Mouse (Mus musculus) right cerebral cortex, postnatal 14 days (tissue): ENCODE measurements around the gene Vsx1.

Experiments used
- DNase-seq: peaks from one replicate; pipeline ENCODE4 v3.0.0; 2022

Gene Vsx1

GRCm38 (mm10) chr2:150689223-150689800 is at the start of gene Vsx1:
Gene Vsx1, minus strand, starts transcription at chr2:150689360.
- no peak for DNase-seq

DNA sequence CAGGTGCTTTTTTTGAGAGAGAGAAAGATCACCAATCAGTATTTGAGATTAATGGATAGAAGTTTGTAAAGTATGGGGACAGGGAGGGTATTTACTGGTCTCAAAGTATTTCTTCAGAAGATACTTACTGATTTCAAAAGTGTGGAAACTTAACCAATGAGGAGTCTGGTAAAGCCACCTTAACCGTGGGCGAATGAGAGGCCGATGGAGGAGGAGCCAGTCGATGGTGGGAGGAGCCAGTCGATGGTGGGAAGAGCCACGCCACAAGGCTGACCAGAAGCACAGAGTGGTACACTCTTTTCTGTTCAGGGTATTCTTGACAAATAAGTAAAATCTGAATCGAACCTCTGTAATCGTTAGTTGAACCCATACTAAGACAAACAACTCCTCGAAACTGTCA is 48.7 kb upstream of the Vsx1 start:
- no peak for DNase-seq

- no peak for DNase-seq
Observed at GRCm38 (mm10) chr2:150735756-150736576, 46.8 kb upstream of the Vsx1 start.

DNA sequence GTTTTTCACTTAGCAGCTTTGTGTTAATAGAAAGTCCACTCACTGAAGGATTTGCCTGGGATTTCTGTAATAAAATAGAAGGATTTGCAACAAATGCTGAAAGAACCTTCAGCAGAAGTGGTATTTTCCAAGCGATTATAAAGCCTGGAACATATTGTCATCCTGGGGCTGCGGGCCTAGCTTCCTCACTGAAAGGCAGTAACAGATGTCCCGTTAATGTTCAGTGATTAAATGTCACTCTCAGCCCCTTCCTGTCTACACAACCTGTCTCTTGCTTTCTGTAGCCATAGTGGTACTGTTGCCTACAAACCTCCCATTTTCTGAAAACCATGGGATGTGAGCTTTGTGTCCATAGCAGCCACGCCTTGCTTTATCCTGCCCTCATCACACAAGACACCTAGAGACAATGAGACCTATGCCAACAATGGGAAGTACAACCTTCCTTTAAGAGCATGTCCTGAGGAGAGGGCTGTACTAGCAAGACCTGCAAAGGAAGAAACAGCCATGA is 23.1 kb upstream of the Vsx1 start:
- no peak for DNase-seq

- DNase-seq = no peak
Observed at GRCm38 (mm10) chr2:150691481-150692170, 2.5 kb upstream of the Vsx1 start.

- DNase-seq = no peak
Observed at GRCm38 (mm10) chr2:150690216-150690615, 1.1 kb upstream of the Vsx1 start.

DNA sequence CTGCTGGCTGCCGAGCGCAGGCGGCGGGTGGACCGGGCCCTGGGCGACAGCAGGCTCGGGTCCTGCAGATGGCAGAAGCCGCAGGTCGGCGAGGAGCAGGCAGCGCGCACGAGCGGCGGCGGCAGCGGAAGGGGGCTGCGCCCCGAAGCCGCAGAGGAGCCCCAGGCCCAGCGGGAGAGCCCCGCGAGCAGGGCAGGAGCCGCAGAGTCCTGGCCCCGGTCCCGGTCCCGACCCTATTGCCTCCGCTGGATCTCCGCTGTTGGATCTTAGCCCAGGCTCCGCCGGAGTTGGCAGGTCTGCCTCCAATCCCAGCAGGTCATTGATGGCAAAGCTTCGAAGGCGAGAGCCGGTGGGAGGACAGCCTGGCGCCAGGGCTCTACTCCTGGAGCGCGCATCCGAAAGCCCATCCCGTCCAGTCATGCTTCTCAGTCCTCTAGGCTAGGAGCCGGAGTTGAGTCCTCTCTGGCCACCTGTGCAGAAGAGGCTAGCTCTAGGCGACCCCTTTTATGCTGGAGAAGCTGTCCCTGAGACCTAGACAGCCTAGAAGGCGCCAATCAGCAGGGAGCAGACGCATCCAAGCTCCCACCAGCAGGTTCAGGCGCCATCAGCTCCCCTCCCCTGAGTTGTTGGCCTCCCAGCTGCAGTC is 496 bp downstream of the Vsx1 start:
- DNase-seq = peak; percentile 35

GRCm38 (mm10) chr2:150687871-150688540 is 1.2 kb downstream of the Vsx1 start:
- DNase-seq = no peak

- no peak for DNase-seq
Observed at GRCm38 (mm10) chr2:150685389-150685788, 3.8 kb downstream of the Vsx1 start.

GRCm38 (mm10) chr2:150684451-150684850 is 4.7 kb downstream of the Vsx1 start:
- DNase-seq = no peak

DNA sequence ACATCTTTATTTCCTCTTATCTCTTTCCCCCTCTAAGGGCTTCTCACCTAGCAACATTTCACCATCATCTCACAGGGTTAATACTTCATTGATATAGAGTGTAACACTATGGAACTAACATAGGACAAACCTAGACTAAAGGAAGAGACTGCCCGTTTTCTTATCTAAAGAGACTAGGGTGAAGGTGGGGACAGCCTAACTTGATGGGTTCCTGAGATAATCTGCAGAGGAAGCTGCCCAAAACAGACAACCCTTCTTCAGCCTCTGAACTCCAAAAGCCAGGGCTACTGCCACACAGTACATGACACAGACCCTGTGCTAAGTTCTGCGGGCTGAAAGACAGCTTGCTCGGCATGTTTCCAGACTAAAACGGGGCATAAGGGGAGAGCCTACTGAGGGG is 7.6 kb downstream of the Vsx1 start:
- DNase-seq = no peak

DNA sequence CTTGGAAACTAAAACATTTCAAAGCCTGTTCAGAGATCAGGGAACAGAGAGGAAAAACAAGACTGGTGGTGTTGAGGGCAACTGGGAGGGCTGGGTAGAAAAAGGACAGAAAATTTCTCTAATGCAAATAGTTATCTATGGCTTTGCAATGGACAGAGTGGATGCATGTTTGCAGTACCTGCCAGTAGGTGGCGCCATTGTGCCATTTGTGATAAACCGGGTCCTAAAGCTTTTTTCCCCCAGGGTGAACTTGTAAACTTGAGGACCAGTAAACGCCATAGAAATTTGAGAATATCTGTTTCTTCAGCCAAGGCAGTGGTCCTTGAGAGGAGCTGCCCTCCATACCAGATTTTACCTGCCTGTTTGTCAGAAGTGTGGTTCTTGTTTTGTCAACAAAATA is 10.8 kb downstream of the Vsx1 start:
- peak; percentile 83 for DNase-seq

- no peak for DNase-seq
Observed at GRCm38 (mm10) chr2:150675525-150675924, 13.6 kb downstream of the Vsx1 start.

DNA sequence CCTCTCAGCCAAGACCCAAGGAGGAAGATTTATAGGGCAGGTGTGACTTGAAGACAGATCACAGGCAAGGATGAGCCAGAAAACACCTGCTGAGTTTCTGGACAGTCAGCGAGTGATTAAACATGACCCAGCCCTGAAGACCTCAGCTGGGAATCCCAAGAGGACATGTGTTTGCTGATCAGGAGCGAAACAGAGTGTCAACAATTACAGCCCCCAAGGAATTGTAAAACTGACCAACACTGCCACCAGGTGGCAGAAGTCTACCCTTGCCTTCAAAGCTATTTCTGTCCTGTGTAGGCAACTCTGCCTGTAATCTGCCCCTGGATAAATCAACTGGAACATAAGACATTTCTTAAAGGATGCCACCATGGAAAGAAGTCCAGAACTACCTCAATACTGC is 14.3 kb downstream of the Vsx1 start:
- peak; percentile 60 for DNase-seq

DNA sequence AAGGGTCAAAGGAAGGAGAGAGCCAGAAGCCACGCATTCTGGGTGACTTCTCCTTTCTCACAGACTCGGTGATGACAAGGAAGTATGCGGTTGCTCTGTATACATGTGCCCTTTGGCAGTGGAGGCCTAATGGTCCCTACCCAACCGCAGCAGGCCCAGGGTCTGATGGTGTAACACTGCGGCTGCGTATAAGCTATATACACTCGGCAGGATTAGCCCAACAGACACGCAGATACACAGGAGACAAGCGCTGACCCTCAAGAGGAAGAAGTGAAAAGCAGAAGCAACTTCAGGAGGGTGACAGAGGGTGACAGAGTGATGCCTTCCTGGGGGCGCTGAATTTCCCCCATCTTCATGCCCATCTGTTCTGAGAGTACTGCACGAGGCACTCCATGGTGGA is 15.2 kb downstream of the Vsx1 start:
- no peak for DNase-seq

- no peak for DNase-seq
Observed at GRCm38 (mm10) chr2:150671609-150672290, 17.4 kb downstream of the Vsx1 start.

GRCm38 (mm10) chr2:150670926-150671325 is 18.2 kb downstream of the Vsx1 start:
- no peak for DNase-seq

DNA sequence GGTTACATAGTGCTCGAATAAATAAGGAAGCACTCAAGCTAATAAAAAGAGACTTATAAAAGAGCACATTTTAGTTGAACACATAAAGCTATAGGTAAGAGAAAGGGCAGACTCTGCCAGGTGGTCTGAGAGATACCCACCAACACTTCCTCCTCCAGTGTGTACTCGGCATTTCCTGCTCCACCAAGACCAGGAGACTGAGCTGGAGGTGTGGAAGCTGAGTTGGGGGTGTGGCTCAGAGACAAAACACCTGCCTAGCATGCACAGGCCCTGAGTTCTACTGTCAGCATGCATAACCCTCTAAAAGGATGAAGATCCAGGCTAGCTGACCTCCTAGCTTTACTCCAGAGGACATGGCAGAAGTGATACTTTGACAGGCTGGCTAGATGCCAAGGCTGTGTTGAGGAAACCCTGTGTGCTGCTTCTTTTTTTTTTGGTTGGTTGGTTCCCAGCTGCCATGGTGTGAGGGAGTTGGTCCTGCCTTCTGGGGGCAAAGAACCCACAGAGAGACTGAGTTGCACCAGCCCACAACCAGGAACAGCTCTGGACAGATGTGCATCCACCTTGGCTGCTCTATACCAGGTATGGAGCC is 19.6 kb downstream of the Vsx1 start:
- peak; percentile 55 for DNase-seq

DNA sequence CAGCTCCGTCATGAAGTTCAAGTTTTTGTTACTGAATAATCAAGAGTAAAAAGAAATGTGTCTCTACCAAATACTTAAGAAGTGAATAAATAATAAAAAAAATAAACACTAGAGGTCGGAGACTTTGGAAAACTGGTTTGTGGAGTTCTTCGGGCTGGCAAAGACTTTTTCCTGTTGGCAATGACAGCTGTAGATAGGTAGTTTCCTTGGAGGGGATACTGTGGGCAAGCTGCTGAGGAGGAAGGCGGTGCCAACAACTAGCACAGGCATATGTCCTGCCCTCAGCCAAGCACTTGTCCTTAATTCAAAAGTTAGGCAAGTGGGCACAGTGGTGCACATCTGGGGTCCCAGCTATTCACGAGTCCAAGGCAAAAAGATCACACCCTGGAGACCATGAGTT is 20.2 kb downstream of the Vsx1 start:
- DNase-seq = no peak

DNA sequence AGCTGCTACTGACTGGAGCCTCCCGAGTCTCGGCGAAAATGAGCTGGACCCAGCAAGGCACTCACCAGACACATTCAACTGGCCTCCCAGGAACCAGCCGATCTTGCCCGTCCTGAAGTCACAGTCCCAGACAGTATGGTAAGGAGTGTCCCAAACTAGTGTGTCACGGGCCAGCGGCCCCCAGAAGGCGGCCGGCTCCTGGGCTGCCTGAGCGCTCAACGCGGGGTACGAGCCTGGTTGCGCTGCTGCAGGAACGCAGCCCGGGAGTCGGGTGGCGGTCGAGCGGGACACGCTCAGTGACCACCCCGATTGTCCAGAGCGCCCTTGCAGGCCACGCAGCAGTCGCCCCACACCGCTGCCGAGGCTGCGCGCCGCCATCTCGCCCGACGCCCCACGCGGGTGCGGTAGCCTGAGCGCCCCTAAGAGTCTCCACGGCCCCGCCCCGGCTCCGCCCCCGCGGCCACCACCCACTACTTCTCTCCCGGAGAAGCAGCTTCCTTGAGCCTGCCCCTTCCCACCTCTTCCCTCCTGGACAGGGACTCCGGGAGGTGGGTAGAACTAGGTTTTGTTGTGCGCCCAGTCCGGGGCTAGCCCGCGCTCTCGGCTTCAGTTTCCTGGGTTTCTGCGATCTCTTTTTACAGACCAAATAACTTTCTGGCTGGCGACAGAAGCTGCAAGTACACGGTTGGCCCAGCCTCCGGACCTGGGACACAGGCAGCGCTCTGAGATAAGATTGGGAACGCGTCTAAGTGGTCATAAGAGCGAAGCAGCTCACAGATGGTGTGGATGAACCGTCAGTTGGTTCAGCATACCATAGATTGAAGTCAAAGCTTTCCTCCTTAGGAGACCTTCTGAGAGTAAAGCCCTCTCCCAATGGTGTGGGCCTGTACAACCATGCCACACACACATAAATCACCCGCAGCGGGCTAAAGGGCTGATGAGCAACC is 21.1 kb downstream of the Vsx1 start, which contains the start of gene Acss1:
Gene Acss1, minus strand, starts transcription at position 681 of the 947 bp plus-strand sequence.
- DNase-seq = peak; percentile 55
